Mouse (Mus musculus) CH12.LX (cell line): ENCODE results near the gene Dhrs1.

Experiments used
- BHLHE40 ChIP-seq: IDR thresholded peaks from 2 replicates; pipeline ENCODE4 v1.6.1; 2011; ENCODE audit warnings: mild to moderate bottlenecking, low read depth, low read length, improper control_type of control experiment
- CTCF ChIP-seq, 2 experiments: IDR thresholded peaks in 1 of 2; conservative IDR thresholded peaks in 1 of 2; 2 replicates each; pipeline ENCODE4 v1.5.1; 2011 to 2012; ENCODE audit warnings: low read depth in 2 of 2, low read length in 2 of 2, improper control_type of control experiment in 1 of 2, inconsistent platforms in 1 of 2, mild to moderate bottlenecking in 1 of 2, moderate library complexity in 1 of 2
- HCFC1 ChIP-seq: IDR thresholded peaks from 2 replicates; pipeline ENCODE4 v1.6.1; 2012; ENCODE audit warnings: low read depth, mild to moderate bottlenecking, inconsistent platforms, low read length, improper control_type of control experiment
- MAFK ChIP-seq: IDR thresholded peaks from 2 replicates; pipeline ENCODE4 v1.6.1; 2011; ENCODE audit warnings: low read length, improper control_type of control experiment; ENCODE audit not compliant: insufficient replicate concordance
- MYC ChIP-seq: IDR thresholded peaks from 2 replicates; pipeline ENCODE4 v1.6.1; 2011; ENCODE audit warnings: low read depth, mild to moderate bottlenecking, improper control_type of control experiment, low read length
- POLR2A ChIP-seq: IDR thresholded peaks from 2 replicates; pipeline ENCODE4 v1.6.1; 2011; ENCODE audit warnings: low read depth, mild to moderate bottlenecking, improper control_type of control experiment, low read length
- RAD21 ChIP-seq: IDR thresholded peaks from 2 replicates; pipeline ENCODE4 v1.6.1; 2011; ENCODE audit warnings: low read depth, mild to moderate bottlenecking, low read length, improper control_type of control experiment, moderate library complexity
- TCF12 ChIP-seq: IDR thresholded peaks from 2 replicates; pipeline ENCODE4 v1.6.1; 2014; ENCODE audit warnings: low read depth, mild to moderate bottlenecking, inconsistent platforms, low read length, improper control_type of control experiment

DNA sequence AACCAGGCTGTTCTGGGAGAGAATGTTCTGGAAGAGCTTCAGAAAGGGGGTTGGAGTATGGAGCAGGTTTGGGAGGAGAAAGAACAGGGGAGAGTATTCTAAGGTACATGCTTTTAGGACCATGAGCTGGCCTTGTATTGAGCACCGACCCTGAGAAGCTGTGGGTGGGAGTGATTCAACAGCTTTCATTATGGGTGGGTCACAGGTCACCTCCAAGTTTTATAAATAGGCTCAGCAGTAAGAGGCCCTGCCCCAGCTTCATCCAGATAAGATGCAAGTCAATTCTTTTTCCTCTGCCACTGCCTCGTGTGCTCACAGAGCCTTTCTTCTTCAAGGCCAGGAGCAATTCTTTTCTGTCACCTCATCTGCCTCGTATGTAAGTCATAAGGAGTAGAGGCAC lies 31.7 kb upstream of the Dhrs1 start:
- TF ChIP-seq POLR2A (no peak), CTCF (conservative IDR thresholded peaks at IDR 0.05 in 1 of 2, IDR thresholded peaks at IDR 0.05 in 1 of 2; ENCODE audit: low read depth in 2 of 2, low read length in 2 of 2) (no peak), RAD21 (no peak), HCFC1 (no peak), BHLHE40 (no peak), MAFK (no peak), TCF12 (no peak), MYC (no peak)
